ENCODE assay signal across 21 mouse cellular contexts in genomic region chr14:30414131-30414530, GRCm38 (mm10).
DNase-seq lines count a peak whose midpoint lies in the region; ATAC-seq and TF ChIP-seq lines count a peak whose summit lies in the region.
"Had no signal": no experiment of that assay in that cellular context is flagged by ENCODE, and none has a peak within 500 bp of the region (broad histone marks: within the 10 kb centered on the region; RNA-seq: fewer than 3 reads in every experiment).

No protein-coding gene starts in this region.

- TF ChIP-seq CTCF in hindbrain, postnatal 0 days (IDR thresholded peaks at IDR 0.05; ENCODE audit: low read depth) = no peak

- no peaks in the 10 kb centered on the region for H3K36me3 ChIP-seq in hindbrain, postnatal 0 days (ENCODE audit: insufficient read depth, low read length)
- H3K36me3 ChIP-seq: embryonic facial prominence, embryonic 10.5 days; embryonic facial prominence, embryonic 12.5 days; forebrain, embryonic 15.5 days; G1E had no signal

- no peak overlapping the region for H3K4me2 ChIP-seq in hindbrain, postnatal 0 days (ENCODE audit: low read depth, low read length)
- H3K4me2 ChIP-seq: embryonic facial prominence, embryonic 12.5 days; forebrain, embryonic 13.5 days; forebrain, embryonic 15.5 days had no signal

- 71% methylated on average over 2 of the region's 2 CpGs for WGBS in hindbrain, postnatal 0 days

- no peaks in the 10 kb centered on the region for H3K9me3 ChIP-seq in hindbrain, postnatal 0 days (ENCODE audit: low read length)
- H3K9me3 ChIP-seq: embryonic facial prominence, embryonic 10.5 days; embryonic facial prominence, embryonic 12.5 days; forebrain, embryonic 13.5 days; forebrain, embryonic 15.5 days; G1E had no signal

- H3K9ac ChIP-seq in hindbrain, postnatal 0 days (replicated peaks; ENCODE audit: low read length) = no peak overlapping the region
- H3K9ac ChIP-seq: embryonic facial prominence, embryonic 12.5 days; forebrain, embryonic 13.5 days; forebrain, embryonic 15.5 days; forebrain, postnatal 0 days had no signal

- no peaks in the 10 kb centered on the region for H3K4me1 ChIP-seq in hindbrain, postnatal 0 days (ENCODE audit: insufficient read depth, low read length)
- H3K4me1 ChIP-seq: embryonic facial prominence, embryonic 10.5 days; embryonic facial prominence, embryonic 12.5 days; forebrain, embryonic 13.5 days; forebrain, embryonic 15.5 days had no signal

- no peak overlapping the region for H3K4me3 ChIP-seq in hindbrain, postnatal 0 days (ENCODE audit: low read length)
- H3K4me3 ChIP-seq: embryonic facial prominence, embryonic 10.5 days; embryonic facial prominence, embryonic 12.5 days; forebrain, embryonic 13.5 days; forebrain, embryonic 15.5 days had no signal

- peak; percentile 77 for DNase-seq in heart, adult 11 months
- no peak for DNase-seq in heart, adult 9 months (ENCODE audit: low spot score in 2 of 2)
- DNase-seq in R1 (ENCODE audit: low read depth, low spot score) = peak; percentile 53
- DNase-seq in right cerebral cortex, postnatal 36 days (ENCODE audit: low spot score in 2 of 2) = no peak
- no peak for DNase-seq in hindbrain, postnatal 0 days (ENCODE audit: low spot score)
- DNase-seq: adrenal gland, adult 8-10 months; adrenal gland, postnatal 14 days; adrenal gland, postnatal 36 days; cerebellum, adult 11-12 months; cerebellum, adult 2 months; cerebellum, adult 9-10 months; cerebellum, postnatal 10 days; cerebellum, postnatal 25 days; forebrain, postnatal 0 days had no signal

- H3K27me3 ChIP-seq in hindbrain, postnatal 0 days (ENCODE audit: insufficient read depth, low read length) = no peaks in the 10 kb centered on the region; the same call in 1 of the 2 replicates
- H3K27me3 ChIP-seq: embryonic facial prominence, embryonic 12.5 days; forebrain, embryonic 13.5 days; forebrain, embryonic 15.5 days had no signal

- no peak for ATAC-seq in hindbrain, postnatal 0 days
- ATAC-seq: activated CD4-positive, CD25-positive, alpha-beta regulatory T cell, adult 4 months; forebrain, embryonic 13.5 days; forebrain, embryonic 15.5 days; forebrain, postnatal 0 days; Patski had no signal

- H3K27ac ChIP-seq in hindbrain, postnatal 0 days = no peak overlapping the region
- H3K27ac ChIP-seq: embryonic facial prominence, embryonic 10.5 days; embryonic facial prominence, embryonic 12.5 days; forebrain, embryonic 13.5 days; forebrain, embryonic 15.5 days had no signal

Comparison
In these comparisons a context has a peak if more than half of its experiments do, and no peak if none do; other contexts are left out.
1. DNase-seq: peak in heart, adult 11 months (single experiment) and R1 (single experiment); none in heart, adult 9 months (0 of 2), right cerebral cortex, postnatal 36 days (0 of 2) and hindbrain, postnatal 0 days (single experiment).